In genomic region chrX:57216271-57216670, GRCm38 (mm10) we compare ENCODE assay signal across 23 mouse cellular contexts. TPM values are rescaled to one million over a fixed set of nuclear protein-coding genes. Genes with fewer than 3 reads are reported as not detected.
DNase-seq lines count a peak whose midpoint lies in the region; ATAC-seq and TF ChIP-seq lines count a peak whose summit lies in the region.
"Had no signal": no experiment of that assay in that cellular context is flagged by ENCODE, and none has a peak within 500 bp of the region (broad histone marks: within the 10 kb centered on the region; RNA-seq: fewer than 3 reads in every experiment).

No protein-coding gene starts in this region.

- no peak for TF ChIP-seq POLR2A in spleen, adult 2 months (IDR thresholded peaks at IDR 0.05; ENCODE audit: low read depth, low read length)

- H3K4me1 ChIP-seq in spleen, adult 2 months (ENCODE audit: control insufficient read depth, insufficient read depth, insufficient read length): no peaks in the 10 kb centered on the region; the same call in 1 of the 2 replicates
- no peaks in the 10 kb centered on the region for H3K4me1 ChIP-seq in midbrain, embryonic 16.5 days (ENCODE audit: control insufficient read depth, insufficient read depth, low read length)
- H3K4me1 ChIP-seq: embryonic facial prominence, embryonic 12.5 days; heart, embryonic 12.5 days; hindbrain, embryonic 10.5 days had no signal

- 0 out of 2 replicates have a peak overlapping the region, but pooled peaks have one; percentile 8 for H3K4me3 ChIP-seq in spleen, adult 2 months (ENCODE audit: extremely low read depth, insufficient read depth, insufficient read length)
- no peak overlapping the region for H3K4me3 ChIP-seq in midbrain, embryonic 16.5 days (ENCODE audit: low read depth, low read length)
- H3K4me3 ChIP-seq: embryonic facial prominence, embryonic 12.5 days; gastrocnemius, adult 2 months; heart, embryonic 12.5 days; hindbrain, embryonic 10.5 days had no signal

- no peak overlapping the region for H3K4me2 ChIP-seq in midbrain, embryonic 16.5 days (ENCODE audit: low read length)
- H3K4me2 ChIP-seq: embryonic facial prominence, embryonic 12.5 days; heart, embryonic 12.5 days; hindbrain, embryonic 14.5 days had no signal

- H3K27ac ChIP-seq in spleen, adult 2 months (ENCODE audit: insufficient read depth, low read length): peak overlapping the region; percentile 57
- no peak overlapping the region for H3K27ac ChIP-seq in midbrain, embryonic 16.5 days (ENCODE audit: low read length)
- H3K27ac ChIP-seq: embryonic facial prominence, embryonic 12.5 days; gastrocnemius, adult 2 months; hindbrain, embryonic 10.5 days; hindbrain, embryonic 14.5 days had no signal

- no peaks in the 10 kb centered on the region for H3K27me3 ChIP-seq in spleen, adult 2 months (ENCODE audit: control insufficient read depth, insufficient read depth, low read length)
- H3K27me3 ChIP-seq in midbrain, embryonic 16.5 days (ENCODE audit: control insufficient read depth, insufficient read depth, low read depth, low read length): no peaks in the 10 kb centered on the region
- H3K27me3 ChIP-seq: embryonic facial prominence, embryonic 12.5 days; heart, embryonic 12.5 days had no signal

- H3K9ac ChIP-seq in midbrain, embryonic 16.5 days (ENCODE audit: low read depth, low read length): no peak overlapping the region
- H3K9ac ChIP-seq: embryonic facial prominence, embryonic 12.5 days; forebrain, postnatal 0 days; heart, embryonic 12.5 days; hindbrain, embryonic 14.5 days had no signal

- no peaks in the 10 kb centered on the region for H3K9me3 ChIP-seq in midbrain, embryonic 16.5 days (replicated peaks; ENCODE audit: control insufficient read depth, low read length, poor library complexity, severe bottlenecking)
- H3K9me3 ChIP-seq: embryonic facial prominence, embryonic 12.5 days; G1E; heart, embryonic 12.5 days; hindbrain, embryonic 10.5 days had no signal

- 64% methylated on average over 5 of the region's 5 CpGs for WGBS in spleen, adult 2 months
- 65% methylated on average over 5 of the region's 5 CpGs for WGBS in midbrain, embryonic 16.5 days

- ATAC-seq in midbrain, embryonic 16.5 days: no peak
- ATAC-seq: forebrain, postnatal 0 days had no signal

- DNase-seq in spleen, adult 2 months (ENCODE audit: low read depth in 1 of 2, low spot score in 2 of 2): no peak
- DNase-seq in spleen, adult 18-20 months: no peak
- DNase-seq in CD4-positive, CD25-positive, alpha-beta regulatory T cell, adult 2 months (ENCODE audit: low read depth, low spot score): peak; percentile 40
- peak; percentile 66 for DNase-seq in induced T-regulatory cell, adult 2 months (ENCODE audit: low read depth)
- DNase-seq in thymus, postnatal 4 days: peak; percentile 16
- no peak for DNase-seq in layer of hippocampus, adult 11-12 months (ENCODE audit: low spot score)
- DNase-seq: adrenal gland, postnatal 14 days; cerebellum, adult 11-12 months; cerebellum, adult 9-10 months; cerebellum, postnatal 25 days; forebrain, postnatal 0 days; gastrocnemius, adult 2 months; gastrocnemius, postnatal 25 days had no signal

- H3K36me3 ChIP-seq in spleen, adult 2 months (ENCODE audit: control insufficient read depth, insufficient read depth, low read length): no peaks in the 10 kb centered on the region
- H3K36me3 ChIP-seq in midbrain, embryonic 16.5 days (ENCODE audit: control insufficient read depth, insufficient read depth, low read length): no peaks in the 10 kb centered on the region
- H3K36me3 ChIP-seq: embryonic facial prominence, embryonic 12.5 days; G1E; heart, embryonic 12.5 days; hindbrain, embryonic 10.5 days had no signal

- TF ChIP-seq CTCF in spleen, adult 2 months (IDR thresholded peaks at IDR 0.05; ENCODE audit: extremely low read depth, insufficient read depth, insufficient read length, insufficient replicate concordance): no peak

RNA-seq across cellular contexts. Expression of gene Cd40lg, which starts 4.3 kb away (rescaled TPM):
- 1.6 and 1.9 TPM in 2 replicates for polyA plus RNA-seq in spleen, adult 2 months (2012; rRNA removed)
- polyA plus RNA-seq in midbrain, embryonic 16.5 days (2015; fragmentation: Nextera tagmentation; extraction: Ambion mirVana): not detected in 2 replicates
- polyA plus RNA-seq: C2C12; cortical plate, adult 2 months; embryonic facial prominence, embryonic 12.5 days; forebrain, embryonic 11.5 days; forebrain, postnatal 0 days; G1E; heart, embryonic 12.5 days; heart, embryonic 16.5 days; hindbrain, embryonic 10.5 days; hindbrain, embryonic 14.5 days had no signal

Comparison
In these comparisons a context has a peak if more than half of its experiments do, and no peak if none do; other contexts are left out.
1. DNase-seq: peak in CD4-positive, CD25-positive, alpha-beta regulatory T cell, adult 2 months (single experiment), induced T-regulatory cell, adult 2 months (single experiment) and thymus, postnatal 4 days (single experiment); none in spleen, adult 2 months (0 of 2), spleen, adult 18-20 months (0 of 2) and layer of hippocampus, adult 11-12 months (single experiment).